Mouse (Mus musculus) induced T-regulatory cell, adult 2 months (primary cell): ENCODE measurements around the gene Gm13289.
A peak's percentile ranks its signal among the peaks of the same experiment; 100 is the strongest.
"Not testable (repeated sequence)": the region's sequence is repeated elsewhere in the genome, so short reads cannot be mapped to it uniquely, and the experiment has no call there.

Experiments used
- DNase-seq: peaks from one replicate; pipeline ENCODE4 v3.0.0-alpha.2; 2012; ENCODE audit warnings: low read depth

Gm13289 gene

GRCm38 (mm10) chr4:88776622-88777021 lies at the start of gene Gm13289:
TSS of gene Gm13289 (plus strand) at chr4:88776922.
- not testable (repeated sequence) for DNase-seq

- DNase-seq: peak; percentile 74
Measured at GRCm38 (mm10) chr4:88727324-88727723, 49.4 kb upstream of the Gm13289 start.

GRCm38 (mm10) chr4:88738480-88738879 lies 38.2 kb upstream of the Gm13289 start:
- DNase-seq: peak; percentile 90

GRCm38 (mm10) chr4:88739036-88739435 lies 37.7 kb upstream of the Gm13289 start:
- DNase-seq: no peak

GRCm38 (mm10) chr4:88741426-88741825 lies 35.3 kb upstream of the Gm13289 start:
- no peak for DNase-seq

- DNase-seq: peak; percentile 58
Measured at GRCm38 (mm10) chr4:88742771-88743371, 33.9 kb upstream of the Gm13289 start.

GRCm38 (mm10) chr4:88744207-88744606 lies 32.5 kb upstream of the Gm13289 start:
- DNase-seq: peak; percentile 29

- no peak for DNase-seq
Measured at GRCm38 (mm10) chr4:88749926-88750325, 26.8 kb upstream of the Gm13289 start.

- not testable (repeated sequence) for DNase-seq
Measured at GRCm38 (mm10) chr4:88754818-88755340, 21.8 kb upstream of the Gm13289 start, which contains the start of gene Gm13271. TSS of gene Gm13271 (plus strand) at chr4:88754868.

GRCm38 (mm10) chr4:88756581-88757513 lies 19.9 kb upstream of the Gm13289 start:
- DNase-seq: peak; percentile 77

GRCm38 (mm10) chr4:88757628-88758031 lies 19.1 kb upstream of the Gm13289 start:
- peak; percentile 91 for DNase-seq

GRCm38 (mm10) chr4:88758751-88759150 lies 18.0 kb upstream of the Gm13289 start:
- DNase-seq: not testable (repeated sequence)

- not testable (repeated sequence) for DNase-seq
Measured at GRCm38 (mm10) chr4:88759610-88760268, 17.0 kb upstream of the Gm13289 start, which contains the start of gene Gm13283. TSS of gene Gm13283 (plus strand) at chr4:88760119.

- peak; percentile 76 for DNase-seq
Measured at GRCm38 (mm10) chr4:88760431-88760830, 16.3 kb upstream of the Gm13289 start.

- not testable (repeated sequence) for DNase-seq
Measured at GRCm38 (mm10) chr4:88761776-88762175, 14.9 kb upstream of the Gm13289 start.

- DNase-seq: not testable (repeated sequence)
Measured at GRCm38 (mm10) chr4:88762341-88762740, 14.4 kb upstream of the Gm13289 start.

- DNase-seq: peak; percentile 72
Measured at GRCm38 (mm10) chr4:88763384-88764018, 13.2 kb upstream of the Gm13289 start.

GRCm38 (mm10) chr4:88773534-88773933 lies 3.2 kb upstream of the Gm13289 start, which contains the start of gene Gm13290:
TSS of gene Gm13290 (plus strand) at chr4:88773834.
- DNase-seq: not testable (repeated sequence)

GRCm38 (mm10) chr4:88779550-88779949 lies 2.8 kb downstream of the Gm13289 start, which contains the start of gene Gm13272:
TSS of gene Gm13272 (plus strand) at chr4:88779850.
- not testable (repeated sequence) for DNase-seq

GRCm38 (mm10) chr4:88780320-88780719 lies 3.6 kb downstream of the Gm13289 start:
- DNase-seq: not testable (repeated sequence)

- not testable (repeated sequence) for DNase-seq
Measured at GRCm38 (mm10) chr4:88781831-88782230, 5.1 kb downstream of the Gm13289 start, which contains the start of gene Ifnz. TSS of gene Ifnz (plus strand) at chr4:88782131.
